Mouse (Mus musculus): ENCODE data around the gene Mapk6.

GRCm38 (mm10) chr9:75353094-75353493, 56.7 kb downstream of the Mapk6 start:
- no peak for TF ChIP-seq EP300 (IDR thresholded peaks at IDR 0.05)
- no peak for TF ChIP-seq CTCF (IDR thresholded peaks at IDR 0.05)
